Mouse (Mus musculus): Measurements from ENCODE around the gene Arhgap17.

The Arhgap17 gene

GRCm38 (mm10) chr7:123344079-123344780 lies 25.5 kb downstream of the Arhgap17 start:
- DNase-seq (ENCODE audit: low spot score in 2 of 2), result no peak

- no peak for DNase-seq (ENCODE audit: low spot score in 2 of 2)
Observed at GRCm38 (mm10) chr7:123341896-123342295, 27.8 kb downstream of the Arhgap17 start.

DNA sequence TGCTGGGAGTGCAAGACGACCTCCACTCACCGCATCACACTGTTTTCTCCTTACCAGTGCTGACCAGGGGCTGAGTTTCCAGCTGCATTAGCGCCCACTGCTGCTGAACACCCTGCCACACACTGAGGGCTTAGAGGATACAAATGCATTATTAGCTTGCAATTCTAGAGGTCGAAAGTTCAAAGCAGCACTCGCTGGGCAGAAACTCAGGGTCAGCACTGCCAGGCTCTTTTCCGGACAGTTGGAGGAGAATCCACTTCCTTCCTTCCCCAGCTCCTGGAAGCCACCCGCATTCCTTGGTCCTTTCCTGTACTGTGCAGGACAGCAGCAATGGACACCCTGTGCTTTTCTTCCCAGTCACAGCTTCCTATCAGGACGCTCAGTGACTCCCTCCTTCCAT lies 31.4 kb downstream of the Arhgap17 start:
- no peak for DNase-seq (ENCODE audit: low spot score in 2 of 2)

GRCm38 (mm10) chr7:123336322-123336721 lies 33.4 kb downstream of the Arhgap17 start:
- no peak for DNase-seq (ENCODE audit: low spot score in 2 of 2)

GRCm38 (mm10) chr7:123330506-123330905 lies 39.2 kb downstream of the Arhgap17 start:
- peak; percentile 9 to 25 for DNase-seq (ENCODE audit: low spot score in 2 of 2)

DNA sequence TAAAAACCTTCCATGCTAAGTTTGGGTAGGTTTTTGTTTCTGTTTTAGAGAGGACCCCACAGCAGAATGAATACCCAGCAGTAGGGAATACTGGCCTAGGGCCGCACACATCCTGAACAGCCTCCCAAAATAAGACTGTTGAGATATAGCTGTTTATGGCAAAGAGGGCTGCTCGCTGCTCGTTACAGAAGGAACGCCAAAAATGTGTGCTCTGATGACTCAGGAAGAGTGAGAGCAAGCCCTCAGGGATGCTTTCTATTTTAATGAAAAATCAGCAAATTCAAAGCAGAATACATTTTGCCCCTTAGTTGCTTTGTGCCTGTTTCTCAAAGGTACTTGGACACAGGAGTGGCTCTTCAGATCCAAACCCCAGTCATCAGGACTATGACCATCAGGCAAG lies 41.8 kb downstream of the Arhgap17 start:
- no peak for DNase-seq (ENCODE audit: low spot score in 2 of 2)

GRCm38 (mm10) chr7:123326901-123327300 lies 42.8 kb downstream of the Arhgap17 start:
- no peak for DNase-seq (ENCODE audit: low spot score in 2 of 2)

DNA sequence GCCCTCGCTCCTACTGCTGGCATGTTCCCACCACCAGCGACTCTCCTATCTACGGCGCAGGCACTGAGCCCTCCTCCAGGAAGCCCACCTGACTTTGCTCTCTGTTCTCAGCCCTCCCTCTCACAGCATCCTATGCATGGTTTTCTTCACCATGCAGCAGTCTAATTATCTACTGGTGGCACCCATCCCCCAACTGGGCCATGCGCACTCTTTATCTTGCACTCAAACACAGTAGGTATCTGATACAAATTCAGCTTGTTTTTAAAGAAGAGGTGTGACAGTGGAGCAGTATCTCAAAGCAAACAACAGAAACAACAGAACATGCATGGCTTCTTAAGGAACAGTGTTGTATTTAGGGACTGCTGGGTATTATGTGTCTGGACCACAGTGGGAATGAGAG lies 43.7 kb downstream of the Arhgap17 start:
- no peak for DNase-seq (ENCODE audit: low spot score in 2 of 2)

- no peak for DNase-seq (ENCODE audit: low spot score in 2 of 2)
Observed at GRCm38 (mm10) chr7:123324105-123324504, 45.6 kb downstream of the Arhgap17 start.

- DNase-seq (ENCODE audit: low spot score in 2 of 2), result no peak
Observed at GRCm38 (mm10) chr7:123323388-123323787, 46.3 kb downstream of the Arhgap17 start.

DNA sequence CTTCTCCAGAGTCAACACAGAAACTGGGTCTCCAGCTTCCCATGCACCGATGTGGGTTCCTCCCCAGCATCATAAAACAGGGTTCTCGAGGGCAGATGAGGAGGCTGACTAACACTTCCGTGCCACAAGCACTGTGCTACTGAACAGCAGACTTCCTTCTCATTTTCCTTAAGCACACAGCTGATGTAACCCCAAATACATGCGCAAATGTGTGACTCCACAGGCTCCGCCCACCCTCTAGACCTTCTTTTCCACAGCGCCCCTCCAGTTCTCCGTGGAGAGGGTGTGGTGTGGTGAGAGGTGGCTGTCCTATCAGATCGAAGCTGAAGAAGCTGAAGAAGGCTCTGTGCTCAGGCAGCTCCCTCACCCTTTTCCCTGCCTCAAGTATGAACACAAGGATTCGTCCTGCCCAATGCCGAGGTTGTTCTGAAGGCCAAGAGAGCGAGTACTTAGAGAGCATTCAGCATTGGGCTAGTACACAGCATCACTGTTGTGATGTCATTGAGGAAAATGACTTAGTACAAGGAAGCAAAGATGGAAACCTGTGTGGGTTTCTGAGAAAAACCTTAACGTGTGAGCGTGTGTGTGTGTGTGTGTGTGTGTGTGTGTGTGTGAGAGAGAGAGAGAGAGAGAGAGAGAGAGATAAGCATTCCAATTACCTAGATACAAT lies 47.1 kb downstream of the Arhgap17 start:
- DNase-seq (ENCODE audit: low spot score in 2 of 2), result no peak

DNA sequence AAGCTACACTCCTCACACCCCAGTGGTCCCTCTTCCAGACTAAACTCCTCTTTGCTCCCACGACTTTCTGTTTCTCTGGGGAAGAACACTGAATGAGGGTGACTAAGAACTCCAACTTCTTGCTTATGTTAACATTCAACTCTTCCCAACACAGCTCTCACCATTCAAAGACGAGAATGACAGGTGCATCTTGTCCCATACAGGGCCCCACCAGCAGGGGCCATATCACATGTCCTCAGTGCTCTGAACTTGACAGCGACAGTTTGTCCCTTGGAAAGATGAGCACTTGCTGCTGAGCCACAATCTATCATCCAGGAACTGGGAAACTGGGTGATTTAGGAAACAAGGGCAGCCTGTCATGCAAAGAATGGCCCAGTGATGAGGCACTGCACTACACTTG lies 57.0 kb downstream of the Arhgap17 start:
- no peak for DNase-seq (ENCODE audit: low spot score in 2 of 2)

DNA sequence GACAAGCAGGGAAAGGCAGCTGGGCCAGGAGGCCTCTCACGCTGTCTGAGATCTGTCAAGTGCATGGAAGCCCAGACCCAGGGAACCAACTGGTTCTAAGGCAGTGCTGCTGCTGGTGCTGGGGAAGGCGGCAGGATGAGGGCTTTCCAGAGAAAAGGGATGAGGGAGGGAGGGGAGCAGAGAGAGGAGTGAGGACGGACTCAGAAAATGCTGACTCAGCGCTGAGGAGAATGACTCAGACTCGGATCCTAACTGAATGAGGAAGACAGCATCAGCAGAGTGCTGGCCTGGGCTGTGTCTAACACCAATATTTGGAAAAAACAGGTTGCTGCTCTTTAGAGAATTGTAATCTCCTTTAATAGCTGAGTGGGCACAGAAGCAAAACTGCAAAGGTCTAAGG lies 57.9 kb downstream of the Arhgap17 start:
- DNase-seq (ENCODE audit: low spot score in 2 of 2), result no peak

DNA sequence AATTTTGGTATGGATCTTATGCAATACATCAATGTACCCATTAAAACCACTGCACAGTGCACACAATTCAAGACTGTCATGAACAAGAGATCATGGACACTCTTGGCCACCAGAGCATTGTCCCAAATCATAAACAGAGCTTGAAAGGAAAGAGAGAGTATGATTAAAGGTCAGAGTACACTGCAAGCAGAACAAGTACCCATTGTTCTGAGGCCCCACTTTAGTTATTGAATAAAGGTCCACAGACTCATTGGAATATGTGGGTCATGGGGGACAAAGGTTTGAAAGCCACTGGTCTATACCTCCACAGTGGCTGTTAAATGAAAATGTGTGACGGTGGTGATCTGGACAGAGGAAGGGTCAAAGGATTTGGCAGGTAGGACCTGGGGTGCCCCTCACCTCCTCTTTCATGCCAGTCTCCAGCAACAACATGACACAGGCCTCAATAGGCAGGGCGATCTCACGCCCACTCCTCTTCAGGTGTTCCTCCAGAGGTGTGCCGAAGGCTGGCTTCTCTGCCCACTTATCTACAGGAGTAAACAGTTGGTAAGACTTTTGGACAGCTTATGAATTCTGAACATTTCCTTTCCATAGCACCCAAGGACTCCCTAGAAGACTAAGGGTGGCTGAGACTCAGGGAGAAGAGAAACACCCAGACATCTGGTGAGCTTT lies 61.7 kb downstream of the Arhgap17 start:
- DNase-seq (ENCODE audit: low spot score in 2 of 2), result no peak

DNA sequence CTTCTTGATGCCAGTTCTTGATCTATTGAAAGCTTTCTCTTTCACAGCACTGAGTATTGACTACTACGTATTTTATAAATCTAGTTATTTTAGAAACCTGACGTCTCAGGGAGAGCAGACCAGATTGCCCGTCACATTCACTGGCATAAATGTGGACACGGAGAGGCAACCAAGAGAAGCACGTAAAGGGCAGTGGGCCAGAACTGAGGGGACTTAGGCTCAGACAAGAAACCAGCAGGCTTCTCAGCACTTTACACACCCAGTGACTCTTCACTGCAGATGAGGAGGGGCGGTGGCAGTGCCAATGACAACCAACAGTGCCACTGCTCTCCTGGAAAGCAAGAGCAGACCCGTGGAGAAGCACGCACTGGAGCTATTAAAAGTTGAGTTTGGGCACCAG lies 62.5 kb downstream of the Arhgap17 start:
- DNase-seq (ENCODE audit: low spot score in 2 of 2), result no peak

DNA sequence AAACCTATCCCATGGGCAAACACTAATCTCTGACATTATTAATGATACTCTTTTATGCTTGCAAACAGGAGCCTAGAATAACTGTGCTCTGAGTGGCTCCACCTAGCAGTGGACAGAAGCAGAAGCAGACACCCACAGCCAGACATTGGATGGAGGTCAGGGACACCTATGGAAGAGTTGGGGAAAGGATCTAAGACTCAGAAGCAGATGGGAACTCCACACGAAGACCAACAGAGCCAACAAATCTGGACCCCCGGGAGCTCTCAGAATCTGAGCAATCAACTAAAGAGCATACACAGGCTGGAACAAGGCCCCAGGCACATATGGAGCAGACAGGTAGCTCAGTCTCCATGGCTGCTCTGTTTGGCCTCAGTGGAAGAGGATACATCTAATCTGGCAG lies 64.3 kb downstream of the Arhgap17 start:
- DNase-seq (ENCODE audit: low spot score in 2 of 2), result no peak

DNA sequence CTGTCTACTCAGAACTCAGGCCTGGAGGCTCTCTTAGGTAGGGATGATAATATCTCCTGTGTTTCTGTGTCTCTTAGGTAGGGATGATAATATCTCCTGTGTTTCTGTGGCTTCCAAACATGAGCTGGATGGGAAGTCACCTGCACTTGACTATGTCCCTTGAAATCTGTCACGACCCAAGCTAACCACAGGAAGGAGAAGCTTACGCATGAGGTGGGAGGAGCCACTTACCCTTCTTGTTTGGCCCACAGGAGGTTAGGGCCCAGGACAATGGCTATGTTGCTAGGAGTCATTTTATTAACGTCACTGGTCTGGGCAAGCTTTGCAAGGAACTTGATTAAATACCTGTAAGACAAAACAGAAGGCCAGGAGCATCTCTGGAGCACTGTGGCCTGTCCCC lies 69.5 kb downstream of the Arhgap17 start:
- DNase-seq (ENCODE audit: low spot score in 2 of 2), result no peak

DNA sequence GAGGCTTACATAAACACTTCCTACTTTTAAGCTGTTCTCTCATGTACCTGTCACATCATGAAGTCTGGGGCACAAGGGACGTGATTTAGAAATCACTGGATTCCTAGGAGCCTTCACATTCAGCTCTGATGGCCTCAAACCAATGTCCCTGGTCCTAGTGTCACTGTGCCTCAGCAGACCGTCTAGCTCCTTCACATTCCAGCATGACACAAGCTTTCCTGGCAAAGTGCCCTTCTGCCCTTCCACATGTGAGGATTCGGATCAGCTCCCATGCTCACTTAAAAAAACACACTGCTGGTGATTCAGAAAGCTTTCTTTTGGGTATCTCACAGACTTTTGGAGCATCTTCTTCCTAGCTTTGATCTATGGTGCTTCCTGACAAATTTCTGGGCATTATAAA lies 71.5 kb downstream of the Arhgap17 start:
- DNase-seq (ENCODE audit: low spot score in 2 of 2), result no peak

- DNase-seq (ENCODE audit: low spot score in 2 of 2), result no peak
Observed at GRCm38 (mm10) chr7:123296097-123296496, 73.6 kb downstream of the Arhgap17 start.

DNA sequence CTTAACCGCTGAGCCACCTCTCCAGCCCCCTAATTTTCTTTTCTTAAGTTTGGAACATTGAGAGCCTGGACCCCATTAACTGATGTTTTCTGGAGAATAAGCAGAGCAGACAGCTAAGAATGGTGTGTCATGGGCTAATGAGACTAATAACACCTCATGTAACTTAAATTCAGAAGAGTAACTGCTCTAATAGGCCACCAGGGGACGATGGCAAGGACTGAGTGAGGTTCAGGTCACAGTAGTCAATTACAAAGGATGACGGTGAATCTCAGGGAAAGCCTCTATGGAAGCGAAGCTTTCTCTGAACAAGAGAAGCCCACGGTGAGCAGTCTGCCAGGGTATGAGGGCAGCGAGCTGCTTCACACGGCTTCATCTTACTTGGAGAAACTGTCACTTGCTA lies 74.3 kb downstream of the Arhgap17 start:
- no peak for DNase-seq (ENCODE audit: low spot score in 2 of 2)

DNA sequence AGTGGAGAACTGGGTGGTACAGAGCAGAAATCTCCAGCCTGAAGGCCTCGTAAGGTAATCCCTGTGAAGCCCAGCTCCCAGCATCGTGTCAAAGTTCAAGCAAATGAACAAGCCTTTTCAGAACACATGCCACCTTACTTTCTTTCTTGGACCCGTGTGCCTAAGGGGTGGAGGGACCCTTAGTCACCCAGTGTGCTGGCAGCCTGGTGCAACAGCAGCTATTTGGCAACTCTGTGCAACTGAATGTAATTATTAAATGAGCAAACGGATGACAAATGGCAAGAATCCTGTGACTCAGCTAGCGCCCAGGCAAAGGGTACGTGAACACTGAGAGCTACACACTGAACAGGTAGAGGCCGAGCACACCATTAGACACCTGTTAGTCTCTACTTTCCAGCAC lies 75.8 kb downstream of the Arhgap17 start:
- no peak for DNase-seq (ENCODE audit: low spot score in 2 of 2)

GRCm38 (mm10) chr7:123291942-123292341 lies 77.8 kb downstream of the Arhgap17 start:
- DNase-seq (ENCODE audit: low spot score in 2 of 2), result no peak

GRCm38 (mm10) chr7:123289176-123289575 lies 80.5 kb downstream of the Arhgap17 start:
- DNase-seq (ENCODE audit: low spot score in 2 of 2), result no peak
